Comparison of ENCODE assay signal across 15 mouse cellular contexts in the genomic region with DNA sequence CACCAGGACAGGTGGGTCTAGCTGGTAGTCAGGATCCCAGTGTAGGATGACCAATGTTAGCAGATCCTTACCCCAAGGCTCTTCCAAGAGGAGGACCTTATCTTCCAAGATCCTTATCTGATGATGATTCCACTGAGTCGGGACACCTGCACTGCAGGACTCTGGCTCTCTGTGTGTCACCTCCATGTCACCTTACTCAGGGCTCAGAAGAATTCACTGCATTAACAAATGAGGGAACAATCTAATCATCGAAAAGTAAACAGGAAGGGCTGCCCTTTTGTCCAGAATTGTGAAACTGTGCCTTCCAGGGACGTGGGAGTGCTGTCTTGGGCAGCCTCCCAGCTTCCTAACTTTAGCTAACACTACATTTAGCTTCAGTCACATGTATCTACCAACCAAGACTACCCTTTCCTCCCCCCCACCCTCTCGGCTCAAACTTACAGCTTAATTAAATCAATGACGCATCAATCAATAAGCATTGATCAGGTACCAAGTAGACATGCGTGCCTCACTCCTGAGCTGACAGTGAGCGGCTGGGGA. TPM values are rescaled to one million over a fixed set of nuclear protein-coding genes. Genes with fewer than 3 reads are reported as not detected.
DNase-seq lines count a peak whose midpoint lies in the region.
"Had no signal": no experiment of that assay in that cellular context is flagged by ENCODE, and none has a peak within 500 bp of the region (broad histone marks: within the 10 kb centered on the region; RNA-seq: fewer than 3 reads in every experiment).

No protein-coding gene starts in this region.

- peak; percentile 67 for DNase-seq in heart, adult 11 months
- DNase-seq in heart, adult 18-20 months: no peak
- DNase-seq in left cerebral cortex, postnatal 25 days (ENCODE audit: low spot score in 2 of 2): peak; percentile 20 to 38
- DNase-seq in left cerebral cortex, postnatal 4 days: no peak
- peak; percentile 8 for DNase-seq in urinary bladder, postnatal 14 days (ENCODE audit: low spot score)
- DNase-seq in urinary bladder, postnatal 10 days (ENCODE audit: low spot score): no peak
- DNase-seq in thymus, adult 18-20 months: no peak
- DNase-seq in natural killer cell, adult 2 months (ENCODE audit: low spot score in 2 of 2): no peak
- DNase-seq: adrenal gland, postnatal 36 days; cerebellum, adult 9-11 months; embryo, embryonic 11 days; gastrocnemius, postnatal 10 days had no signal

- intact Hi-C loops in left cerebral cortex, postnatal 25 days (cut with DNase I): no loop called here
- intact Hi-C loops in left cerebral cortex, postnatal 4 days (cut with DNase I): no loop called here

RNA-seq across cellular contexts. Expression of a gene that starts 33.2 kb away (rescaled TPM):
- total RNA-seq in heart, adult 18-20 months (2021): not detected
- total RNA-seq in left cerebral cortex, postnatal 25 days (2021): not detected
- not detected for total RNA-seq in left cerebral cortex, postnatal 4 days (2021)
- total RNA-seq: adrenal gland, postnatal 36 days; CH12.LX; gastrocnemius, postnatal 10 days; heart, postnatal 25 days; layer of hippocampus, postnatal 10 days had no signal

RNA-seq across cellular contexts. Expression of a gene that starts 41.8 kb away (rescaled TPM):
- 100 to 1,000 TPM; 139 to 145 TPM for total RNA-seq in heart, adult 18-20 months (2021)
- total RNA-seq in left cerebral cortex, postnatal 25 days (2021): 10 to 100 TPM; 84.7 to 88.2 TPM
- 100 to 1,000 TPM; 108 to 124 TPM for total RNA-seq in left cerebral cortex, postnatal 4 days (2021)

Comparison
In these comparisons a context has a peak if more than half of its experiments do, and no peak if none do; other contexts are left out.
1. DNase-seq: peak in heart, adult 11 months (single experiment), left cerebral cortex, postnatal 25 days (2 of 2) and urinary bladder, postnatal 14 days (single experiment); none in heart, adult 18-20 months (0 of 2), left cerebral cortex, postnatal 4 days (single experiment), urinary bladder, postnatal 10 days (single experiment), thymus, adult 18-20 months (0 of 2) and natural killer cell, adult 2 months (0 of 2).